Mouse (Mus musculus): ENCODE data around the gene Olfr804. TPM values are rescaled to one million over a fixed set of nuclear protein-coding genes. Genes with fewer than 3 reads are reported as not detected.

The Olfr804 gene
- polyA plus RNA-seq, 1 experiment: not detected

DNA sequence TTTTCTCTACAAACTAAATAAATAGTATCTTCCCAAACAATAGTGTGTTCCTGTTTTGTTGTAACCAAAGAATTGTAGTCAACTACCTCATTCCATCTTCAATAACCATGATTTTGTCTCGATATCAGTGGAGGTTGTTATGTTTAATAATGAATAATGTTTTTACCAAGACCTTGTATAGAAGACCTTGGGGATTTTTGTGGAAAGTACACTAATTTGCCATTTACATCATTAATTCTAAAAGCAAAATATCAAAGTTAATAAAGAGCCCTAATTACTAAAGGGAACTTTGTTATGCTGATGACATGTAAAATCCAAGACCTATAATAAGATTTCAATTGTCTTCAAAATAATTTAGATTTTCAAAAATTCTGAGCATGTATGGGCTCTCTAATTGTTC, 54.7 kb downstream of the Olfr804 start, which contains the start of gene Olfr807:
Gene Olfr807, minus strand, starts transcription at position 101 of the 400 bp plus-strand sequence.
- Histone ChIP-seq H3K4me1 (ENCODE audit: control insufficient read depth, insufficient read depth, insufficient read length, low read length) (no peaks in the 10 kb centered on the region), H3K27ac (ENCODE audit: insufficient read depth, low read depth, low read length) (no peak within 1 kb of the TSS), H3K4me3 (ENCODE audit: low read depth, low read length) (no peak within 1 kb of the TSS), H3K27me3 (ENCODE audit: control insufficient read depth, insufficient read depth, low read length) (no peaks in the 10 kb centered on the region), H3K36me3 (ENCODE audit: control insufficient read depth, insufficient read depth, low read length) (no peaks in the 10 kb centered on the region)
- WGBS: 81% methylated on average over 1 of the region's 1 CpGs
- TF ChIP-seq CTCF (IDR thresholded peaks at IDR 0.05; ENCODE audit: extremely low read depth, insufficient read length, insufficient replicate concordance, low read depth, low read length): no peak
- no peak for TF ChIP-seq POLR2A (IDR thresholded peaks at IDR 0.05; ENCODE audit: low read depth, low read length)

Other genes with a start within 250 kb of the Olfr804 start
- not detected in 2 replicates for gene Olfr787, start 241.3 kb upstream of the Olfr804 start, polyA plus RNA-seq (2012; rRNA removed)
- gene Olfr788, start 232.2 kb upstream of the Olfr804 start, polyA plus RNA-seq (2012; rRNA removed): not detected in 2 replicates
- not detected in 2 replicates for gene Olfr789, start 218.5 kb upstream of the Olfr804 start, polyA plus RNA-seq (2012; rRNA removed)
- not detected in 2 replicates for gene Olfr790, start 204.7 kb upstream of the Olfr804 start, polyA plus RNA-seq (2012; rRNA removed)
- not detected in 2 replicates for gene Olfr791, start 181.4 kb upstream of the Olfr804 start, polyA plus RNA-seq (2012; rRNA removed)
- gene Olfr792, start 164.0 kb upstream of the Olfr804 start, polyA plus RNA-seq (2012; rRNA removed): not detected in 2 replicates
- not detected in 2 replicates for gene Olfr794, start 135.6 kb upstream of the Olfr804 start, polyA plus RNA-seq (2012; rRNA removed)
- gene Olfr796, start 90.6 kb upstream of the Olfr804 start, polyA plus RNA-seq (2012; rRNA removed): not detected in 2 replicates
- gene Olfr798, start 75.3 kb upstream of the Olfr804 start, polyA plus RNA-seq (2012; rRNA removed): not detected in 2 replicates
- gene Olfr799, start 65.7 kb upstream of the Olfr804 start, polyA plus RNA-seq (2012; rRNA removed): not detected in 2 replicates
- not detected in 2 replicates for gene Olfr800, start 45.5 kb upstream of the Olfr804 start, polyA plus RNA-seq (2012; rRNA removed)
- gene Olfr801, start 29.3 kb upstream of the Olfr804 start, polyA plus RNA-seq (2012; rRNA removed): not detected in 2 replicates
- gene Olfr802, start 15.0 kb upstream of the Olfr804 start, polyA plus RNA-seq (2012; rRNA removed): not detected in 2 replicates
- gene Olfr803, start 8.9 kb upstream of the Olfr804 start, polyA plus RNA-seq (2012; rRNA removed): not detected in 2 replicates
- not detected in 2 replicates for gene Olfr805, start 26.2 kb downstream of the Olfr804 start, polyA plus RNA-seq (2012; rRNA removed)
- not detected in 2 replicates for gene Olfr806, start 38.7 kb downstream of the Olfr804 start, polyA plus RNA-seq (2012; rRNA removed)
- gene Olfr807, start 54.6 kb downstream of the Olfr804 start, polyA plus RNA-seq (2012; rRNA removed): not detected in 2 replicates
- gene Olfr808, start 62.3 kb downstream of the Olfr804 start, polyA plus RNA-seq (2012; rRNA removed): not detected in 2 replicates
- not detected in 2 replicates for gene Olfr809, start 71.4 kb downstream of the Olfr804 start, polyA plus RNA-seq (2012; rRNA removed)
- gene Olfr810, start 91.7 kb downstream of the Olfr804 start, polyA plus RNA-seq (2012; rRNA removed): not detected in 2 replicates
- not detected in 2 replicates for gene Olfr811, start 101.2 kb downstream of the Olfr804 start, polyA plus RNA-seq (2012; rRNA removed)
- gene Olfr812, start 142.9 kb downstream of the Olfr804 start, polyA plus RNA-seq (2012; rRNA removed): not detected in 2 replicates
- not detected in 2 replicates for gene Olfr813, start 152.2 kb downstream of the Olfr804 start, polyA plus RNA-seq (2012; rRNA removed)
- gene Olfr814, start 176.6 kb downstream of the Olfr804 start, polyA plus RNA-seq (2012; rRNA removed): not detected in 2 replicates
- gene Olfr815, start 202.7 kb downstream of the Olfr804 start, polyA plus RNA-seq (2012; rRNA removed): not detected in 2 replicates
- not detected in 2 replicates for gene Olfr816, start 212.4 kb downstream of the Olfr804 start, polyA plus RNA-seq (2012; rRNA removed)
- not detected in 2 replicates for gene Olfr818, start 245.9 kb downstream of the Olfr804 start, polyA plus RNA-seq (2012; rRNA removed)

Data from small intestine, adult 2 months (tissue).